ENCODE assay signal across 12 mouse cellular contexts in genomic region chr8:92353405-92353804, GRCm38 (mm10). TPM values are rescaled to one million over a fixed set of nuclear protein-coding genes. Genes with fewer than 3 reads are reported as not detected.
DNase-seq lines count a peak whose midpoint lies in the region; ATAC-seq and TF ChIP-seq lines count a peak whose summit lies in the region.
"Had no signal": no experiment of that assay in that cellular context is flagged by ENCODE, and none has a peak within 500 bp of the region (broad histone marks: within the 10 kb centered on the region; RNA-seq: fewer than 3 reads in every experiment).

No protein-coding gene starts in this region.

- peak; percentile 7 for DNase-seq in kidney, postnatal 0 days (ENCODE audit: low spot score)
- no peak for DNase-seq in kidney, adult 11 months
- peak; percentile 22 for DNase-seq in embryo, embryonic 11 days
- no peak for DNase-seq in spleen, postnatal 10 days (ENCODE audit: low spot score in 2 of 2)
- no peak for DNase-seq in left cerebral cortex, adult 11 months (ENCODE audit: low spot score)
- DNase-seq in thymus, postnatal 0 days (ENCODE audit: low spot score), result no peak
- DNase-seq: adrenal gland, adult 2 months; cerebellum, adult 9-11 months; kidney, postnatal 4 days had no signal

- H3K36me3 ChIP-seq in kidney, postnatal 0 days (ENCODE audit: insufficient read depth, low read length), result no peaks in the 10 kb centered on the region
- no peaks in the 10 kb centered on the region for H3K36me3 ChIP-seq in heart, embryonic 16.5 days (ENCODE audit: control insufficient read depth, insufficient read depth)
- H3K36me3 ChIP-seq in midbrain, embryonic 13.5 days, result no peaks in the 10 kb centered on the region

- peak overlapping the region; percentile 74 for H3K4me2 ChIP-seq in kidney, postnatal 0 days (ENCODE audit: low read length)
- peak overlapping the region; percentile 87 for H3K4me2 ChIP-seq in heart, embryonic 16.5 days (ENCODE audit: low read depth, low read length)
- H3K4me2 ChIP-seq in midbrain, embryonic 13.5 days (replicated peaks), result peak overlapping the region; percentile 81

- no peak overlapping the region for H3K9ac ChIP-seq in kidney, postnatal 0 days (ENCODE audit: low read depth, low read length)
- peak overlapping the region; percentile 76 for H3K9ac ChIP-seq in heart, embryonic 16.5 days (ENCODE audit: low read length)
- peak overlapping the region; percentile 73 for H3K9ac ChIP-seq in midbrain, embryonic 13.5 days (replicated peaks)

- no peak for ATAC-seq in kidney, postnatal 0 days (replicated peaks; ENCODE audit: low FRiP score, low read depth)
- ATAC-seq in heart, embryonic 16.5 days (replicated peaks; ENCODE audit: extremely low read depth, insufficient read depth, low FRiP score), result no peak
- ATAC-seq in midbrain, embryonic 13.5 days, result no peak

- no peak for TF ChIP-seq CTCF in kidney, postnatal 0 days (IDR thresholded peaks at IDR 0.05; ENCODE audit: low read depth)

- H3K4me3 ChIP-seq in kidney, postnatal 0 days (replicated peaks; ENCODE audit: low read depth, low read length), result no peak overlapping the region; the same call in 1 of the 2 replicates
- H3K4me3 ChIP-seq in heart, embryonic 16.5 days (ENCODE audit: low read length), result peak overlapping the region; percentile 30
- peak overlapping the region; percentile 83 for H3K4me3 ChIP-seq in midbrain, embryonic 13.5 days (replicated peaks)

- 0 out of 2 replicates have a peak, but pooled peaks cover 13% of the 10 kb centered on the region for H3K4me1 ChIP-seq in kidney, postnatal 0 days (replicated peaks; ENCODE audit: insufficient read depth, low read length)
- peaks cover 15% of the 10 kb centered on the region for H3K4me1 ChIP-seq in heart, embryonic 16.5 days (ENCODE audit: control insufficient read depth, insufficient read depth, low read length)
- H3K4me1 ChIP-seq in midbrain, embryonic 13.5 days (replicated peaks), result peaks cover 66% of the 10 kb centered on the region

- WGBS in kidney, postnatal 0 days, result 19% methylated on average over 6 of the region's 6 CpGs
- WGBS in heart, embryonic 16.5 days, result 38% methylated on average over 6 of the region's 6 CpGs
- 5% methylated on average over 6 of the region's 6 CpGs for WGBS in midbrain, embryonic 13.5 days

- no peak overlapping the region for H3K27ac ChIP-seq in kidney, postnatal 0 days
- H3K27ac ChIP-seq in heart, embryonic 16.5 days (ENCODE audit: low read length), result peak overlapping the region; percentile 27; the same call in 1 of the 2 replicates
- H3K27ac ChIP-seq in midbrain, embryonic 13.5 days, result peak overlapping the region; percentile 26; the same call in 1 of the 2 replicates
- H3K27ac ChIP-seq: macrophage had no signal

- H3K9me3 ChIP-seq in kidney, postnatal 0 days (replicated peaks; ENCODE audit: low read length), result no peaks in the 10 kb centered on the region
- no peaks in the 10 kb centered on the region for H3K9me3 ChIP-seq in heart, embryonic 16.5 days (replicated peaks; ENCODE audit: control insufficient read depth, low read length)
- H3K9me3 ChIP-seq in midbrain, embryonic 13.5 days, result no peaks in the 10 kb centered on the region

- H3K27me3 ChIP-seq in kidney, postnatal 0 days (ENCODE audit: insufficient read depth, low read length), result peaks cover 30% of the 10 kb centered on the region
- peaks cover 7% of the 10 kb centered on the region for H3K27me3 ChIP-seq in heart, embryonic 16.5 days (ENCODE audit: control insufficient read depth, insufficient read depth, low read length)
- H3K27me3 ChIP-seq in midbrain, embryonic 13.5 days, result 0 out of 2 replicates have a peak, but pooled peaks cover 15% of the 10 kb centered on the region

RNA-seq across cellular contexts. Expression of gene Irx5, which starts 4.0 kb away (rescaled TPM):
- 3.0 and 3.9 TPM in 2 replicates for polyA plus RNA-seq in kidney, postnatal 0 days (2015; fragmentation: Nextera tagmentation; extraction: Ambion mirVana)
- polyA plus RNA-seq in heart, embryonic 16.5 days (2015; fragmentation: Nextera tagmentation; extraction: Ambion mirVana), result 6.3 and 6.4 TPM in 2 replicates
- 24.6 and 30.6 TPM in 2 replicates for polyA plus RNA-seq in midbrain, embryonic 13.5 days (2015; fragmentation: Nextera tagmentation; extraction: Ambion mirVana)
- 0.12 TPM in 1 of 2 replicates, not detected in the other for polyA plus RNA-seq in thymus, postnatal 0 days (2015; fragmentation: Nextera tagmentation; extraction: Ambion mirVana)
- polyA plus RNA-seq: macrophage had no signal

Comparison
In these comparisons a context has a peak if more than half of its experiments do, and no peak if none do; other contexts are left out.
1. DNase-seq: peak in kidney, postnatal 0 days (single experiment) and embryo, embryonic 11 days (single experiment); none in kidney, adult 11 months (single experiment), spleen, postnatal 10 days (0 of 2), left cerebral cortex, adult 11 months (single experiment) and thymus, postnatal 0 days (single experiment).
2. Peak in every context shown above with its lines, with median percentiles within 50 percentile points of each other: H3K4me2 ChIP-seq.